Mouse (Mus musculus) kidney, postnatal 0 days (tissue): Measurements from ENCODE around the gene Ywhab. TPM values are rescaled to one million over a fixed set of nuclear protein-coding genes. Genes with fewer than 3 reads are reported as not detected.
A peak's percentile ranks its signal among the peaks of the same experiment; 100 is the strongest.

Source experiments
- ATAC-seq: fragments of 200-750 bp; cut with Nextera tagmentation; replicated peaks from 2 replicates; pipeline ENCODE4 v1.8.0; 2017; ENCODE audit warnings: low read depth, moderate number of reproducible peaks, moderate TSS enrichment, moderate library complexity; ENCODE audit not compliant: low FRiP score
- DNase-seq: peaks from one replicate; pipeline ENCODE4 v3.0.0-alpha.2; 2016; ENCODE audit warnings: low spot score
- H3K27ac ChIP-seq: fragments of 300-500 bp; sonication (generic); 2 replicates; pipeline ENCODE4 v1.5.1; 2014; ENCODE audit warnings: mild to moderate bottlenecking
- H3K27me3 ChIP-seq: fragments of 300-500 bp; sonication (generic); 2 replicates; pipeline ENCODE4 v1.6.1; 2014; ENCODE audit warnings: low read length, mixed read lengths; ENCODE audit not compliant: insufficient read depth
- H3K36me3 ChIP-seq: fragments of 300-500 bp; sonication (generic); 2 replicates; pipeline ENCODE4 v1.6.1; 2014; ENCODE audit warnings: low read length, mixed read lengths; ENCODE audit not compliant: insufficient read depth
- H3K4me1 ChIP-seq: fragments of 300-500 bp; sonication (generic); replicated peaks from 2 replicates; pipeline ENCODE4 v1.6.1; 2014; ENCODE audit warnings: antibody characterized with exemption, low read length, mixed read lengths; ENCODE audit not compliant: insufficient read depth
- H3K4me2 ChIP-seq: fragments of 300-500 bp; sonication (generic); 2 replicates; pipeline ENCODE4 v1.6.1; 2014; ENCODE audit warnings: mild to moderate bottlenecking, low read length, moderate library complexity, mixed read lengths
- H3K4me3 ChIP-seq: fragments of 300-500 bp; sonication (generic); replicated peaks from 2 replicates; pipeline ENCODE4 v1.5.1; 2014; ENCODE audit warnings: low read depth, low read length
- H3K9ac ChIP-seq: fragments of 300-500 bp; sonication (generic); 2 replicates; pipeline ENCODE4 v1.6.1; 2014; ENCODE audit warnings: low read depth, low read length
- H3K9me3 ChIP-seq: fragments of 300-500 bp; sonication (generic); replicated peaks from 2 replicates; pipeline ENCODE4 v1.6.1; 2016; ENCODE audit warnings: low read length, inconsistent platforms, mixed read lengths
- CTCF ChIP-seq: IDR thresholded peaks from 2 replicates; pipeline ENCODE4 v1.5.1; 2016; ENCODE audit warnings: antibody characterized with exemption, low read depth, mild to moderate bottlenecking, moderate library complexity
- WGBS: fragments of 180-500 bp; shearing (Covaris S2); extraction: QIAGEN DNeasy Blood & Tissue Kit; methylation state at CpG from one replicate; pipeline ENCODE4 v1.1.7; 2014; 5-methylcytosine and 5-hydroxymethylcytosine counted together
- polyA plus RNA-seq: library from polyadenylated mRNA; unstranded; fragments of >200 nt; fragmentation: Nextera tagmentation; extraction: Ambion mirVana; gene quantifications from 2 replicates; pipeline ENCODE4 v1.2.1, GENCODE M21; 2015

Ywhab gene
- polyA plus RNA-seq, 1 experiment from 2014 or later: 261 TPM

GRCm38 (mm10) chr2:164015304-164015703 is 20.5 kb downstream of the Ywhab start:
- Histone ChIP-seq H3K9me3 (no peaks in the 10 kb centered on the region), H3K27me3 (no peaks in the 10 kb centered on the region), H3K27ac (no peak overlapping the region), H3K36me3 (peaks cover 72% of the 10 kb centered on the region), H3K4me3 (no peak overlapping the region), H3K9ac (no peak overlapping the region), H3K4me1 (no peaks in the 10 kb centered on the region), H3K4me2 (no peak overlapping the region)
- TF ChIP-seq CTCF: no peak
- DNase-seq (no peak), ATAC-seq (no peak)
- 94% methylated on average over 16 of the region's 16 CpGs for WGBS

DNA sequence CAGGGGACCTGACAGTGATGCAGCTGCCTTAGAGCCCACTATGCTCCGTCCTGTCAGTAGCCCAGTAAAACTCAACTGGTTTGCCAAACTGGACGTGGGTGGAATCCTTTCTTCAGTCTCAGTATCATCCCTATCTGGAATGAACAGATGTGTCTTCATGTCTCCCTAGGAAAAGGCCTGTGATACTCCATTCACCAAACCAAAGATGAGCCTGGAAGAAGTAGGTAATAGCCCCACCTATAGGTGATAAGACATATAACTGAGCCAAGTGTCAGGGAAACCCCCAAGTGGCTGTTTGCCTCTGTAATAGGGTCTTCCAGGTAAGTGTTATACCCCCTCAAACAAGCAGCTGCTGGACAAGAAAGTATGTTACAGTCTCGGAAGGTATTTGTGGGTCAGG is 24.1 kb downstream of the Ywhab start:
- DNase-seq: peak; percentile 36
- TF ChIP-seq CTCF: peak; percentile 47; the same call in 1 of the 2 replicates
- ATAC-seq: no peak
- Histone ChIP-seq H3K27me3 (no peaks in the 10 kb centered on the region), H3K27ac (no peak overlapping the region), H3K4me1 (no peaks in the 10 kb centered on the region), H3K9me3 (no peaks in the 10 kb centered on the region), H3K4me3 (no peak overlapping the region), H3K36me3 (peaks cover 48% of the 10 kb centered on the region), H3K4me2 (no peak overlapping the region), H3K9ac (no peak overlapping the region)
- 92% methylated on average over 3 of the region's 3 CpGs for WGBS

GRCm38 (mm10) chr2:164019943-164020342 is 25.2 kb downstream of the Ywhab start:
- Histone ChIP-seq H3K4me1 (no peaks in the 10 kb centered on the region), H3K4me3 (no peak overlapping the region), H3K4me2 (no peak overlapping the region), H3K36me3 (peaks cover 40% of the 10 kb centered on the region), H3K27me3 (no peaks in the 10 kb centered on the region), H3K9me3 (no peaks in the 10 kb centered on the region), H3K27ac (no peak overlapping the region), H3K9ac (no peak overlapping the region)
- WGBS: 70% methylated on average over 4 of the region's 4 CpGs
- DNase-seq: no peak
- TF ChIP-seq CTCF: peak; percentile 34; the same call in 1 of the 2 replicates
- no peak for ATAC-seq

- H3K4me3 ChIP-seq: no peak overlapping the region
- peaks cover 20% of the 10 kb centered on the region; the same call in 1 of the 2 replicates for H3K36me3 ChIP-seq
- H3K27me3 ChIP-seq: no peaks in the 10 kb centered on the region
- H3K9ac ChIP-seq: no peak overlapping the region
- WGBS: 48% methylated on average over 2 of the region's 2 CpGs
- no peak overlapping the region for H3K27ac ChIP-seq
- TF ChIP-seq CTCF: no peak
- H3K9me3 ChIP-seq: no peaks in the 10 kb centered on the region
- no peak overlapping the region for H3K4me2 ChIP-seq
- ATAC-seq (no peak), DNase-seq (no peak)
- no peaks in the 10 kb centered on the region for H3K4me1 ChIP-seq
These were observed 27.3 kb downstream of the Ywhab start for GRCm38 (mm10) chr2:164022104-164022503.

DNA sequence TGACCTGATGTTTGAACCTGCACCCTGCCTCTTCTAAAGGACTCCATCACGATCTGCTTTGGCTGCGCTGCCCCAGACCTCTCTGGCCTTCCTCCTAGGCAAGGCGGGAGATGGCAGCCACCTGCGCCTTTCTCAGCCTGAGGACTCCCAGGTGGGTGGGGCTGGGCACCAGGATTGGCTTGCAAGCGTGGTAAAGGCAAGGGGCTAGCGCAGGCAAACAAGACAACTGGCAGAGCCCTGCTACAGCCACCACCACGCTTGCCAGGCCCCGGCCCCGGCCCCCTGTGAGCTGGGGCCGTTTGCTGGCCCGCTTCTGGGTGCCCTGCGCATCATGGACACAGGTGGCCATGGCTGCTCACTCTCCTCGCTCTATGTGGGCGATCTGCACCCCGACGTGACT is 30.4 kb downstream of the Ywhab start, which contains the start of gene Pabpc1l:
Pabpc1l (plus strand) TSS at position 301 of the 400 bp plus-strand sequence.
- Histone ChIP-seq H3K9ac (no peak within 1 kb of the TSS), H3K27me3 (no peaks in the 10 kb centered on the region), H3K4me2 (no peak within 1 kb of the TSS), H3K9me3 (no peaks in the 10 kb centered on the region), H3K4me1 (no peaks in the 10 kb centered on the region), H3K4me3 (no peak within 1 kb of the TSS), H3K27ac (no peak within 1 kb of the TSS), H3K36me3 (no peaks in the 10 kb centered on the region)
- WGBS: 83% methylated on average over 16 of the region's 16 CpGs
- ATAC-seq (no peak), DNase-seq (no peak)
- TF ChIP-seq CTCF: no peak

DNA sequence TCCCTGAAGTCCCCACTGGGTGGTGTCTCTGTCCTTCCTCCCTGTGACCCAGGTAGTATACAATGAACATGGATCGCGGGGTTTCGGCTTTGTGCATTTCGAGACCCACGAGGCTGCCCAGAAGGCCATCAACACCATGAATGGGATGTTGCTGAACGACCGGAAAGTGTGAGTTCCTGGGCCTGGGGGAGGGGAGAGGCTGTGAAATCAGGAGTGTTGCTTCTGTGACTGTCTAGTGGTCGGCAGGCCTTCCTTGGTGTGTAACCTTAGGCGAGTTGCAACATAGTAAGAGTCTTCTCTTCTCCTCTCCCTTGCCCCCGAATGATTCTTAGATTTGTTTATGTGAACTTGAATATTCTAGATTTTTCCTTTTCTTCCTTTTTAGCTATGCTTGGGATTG is 36.4 kb downstream of the Ywhab start:
- H3K36me3 ChIP-seq: no peaks in the 10 kb centered on the region
- TF ChIP-seq CTCF: no peak
- 71% methylated on average over 10 of the region's 10 CpGs for WGBS
- H3K27ac ChIP-seq: no peak overlapping the region
- no peaks in the 10 kb centered on the region for H3K27me3 ChIP-seq
- DNase-seq: no peak
- no peak overlapping the region for H3K4me2 ChIP-seq
- no peak overlapping the region for H3K9ac ChIP-seq
- H3K4me1 ChIP-seq: no peaks in the 10 kb centered on the region
- no peak overlapping the region for H3K4me3 ChIP-seq
- H3K9me3 ChIP-seq: no peaks in the 10 kb centered on the region
- ATAC-seq: no peak

GRCm38 (mm10) chr2:164032973-164033372 is 38.2 kb downstream of the Ywhab start:
- Histone ChIP-seq H3K9me3 (no peaks in the 10 kb centered on the region), H3K4me3 (no peak overlapping the region), H3K27ac (no peak overlapping the region), H3K36me3 (no peaks in the 10 kb centered on the region), H3K27me3 (no peaks in the 10 kb centered on the region), H3K9ac (no peak overlapping the region), H3K4me2 (no peak overlapping the region), H3K4me1 (no peaks in the 10 kb centered on the region)
- peak; percentile 22; the same call in 1 of the 2 replicates for TF ChIP-seq CTCF
- ATAC-seq (no peak), DNase-seq (no peak)
- WGBS: 95% methylated on average over 3 of the region's 3 CpGs
